Mouse (Mus musculus) bone marrow, adult 2 months (tissue): ENCODE data around the gene Creg2. TPM values are rescaled to one million over a fixed set of nuclear protein-coding genes. Genes with fewer than 3 reads are reported as not detected.

ENCODE experiments used
- H3K27ac ChIP-seq: fragments of 200-500 bp; 2 replicates; pipeline ENCODE4 v1.5.1; 2012; ENCODE audit warnings: low read depth, mild to moderate bottlenecking, control low read depth, inconsistent platforms, low read length; ENCODE audit not compliant: control insufficient read depth, poor library complexity, insufficient read depth
- H3K4me1 ChIP-seq: fragments of 200-500 bp; 2 replicates; pipeline ENCODE4 v1.6.1; 2011; ENCODE audit warnings: low read length; ENCODE audit not compliant: control insufficient read depth, insufficient read depth
- H3K4me3 ChIP-seq: fragments of 200-500 bp; replicated peaks from 2 replicates; pipeline ENCODE3; 2011; ENCODE audit warnings: mild to moderate bottlenecking, low read depth, low read length, control low read depth; ENCODE audit not compliant: control insufficient read depth
- CTCF ChIP-seq: fragments of 200-500 bp; IDR thresholded peaks from 2 replicates; pipeline ENCODE4 v1.5.1; 2011; ENCODE audit warnings: low read length, control low read depth; ENCODE audit not compliant: control insufficient read depth, insufficient read depth
- POLR2A ChIP-seq: fragments of 200-500 bp; IDR thresholded peaks from 2 replicates; pipeline ENCODE4 v1.6.1; 2011; ENCODE audit warnings: low read depth, mild to moderate bottlenecking, control low read depth, low read length, borderline replicate concordance; ENCODE audit not compliant: control insufficient read depth
- WGBS: fragments of 180-500 bp; shearing (Covaris S2); methylation state at CpG from one replicate; pipeline ENCODE4 v1.1.7; 2018; 5-methylcytosine and 5-hydroxymethylcytosine counted together
- polyA plus RNA-seq: library from polyadenylated mRNA; stranded (reverse); fragments of >200 nt; gene quantifications from 2 replicates; pipeline ENCODE4 v1.2.4, GENCODE M21; 2011; ENCODE audit warnings: low replicate concordance; ENCODE audit not compliant: missing spikeins, insufficient read depth, insufficient read length

Creg2 gene
- polyA plus RNA-seq, 1 experiment, result 0.25 TPM

GRCm38 (mm10) chr1:39648584-39648983, 2.7 kb downstream of the Creg2 start:
- H3K4me1 ChIP-seq, result no peaks in the 10 kb centered on the region; the same call in 1 of the 2 replicates
- 80% methylated on average over 7 of the region's 7 CpGs for WGBS
- H3K4me3 ChIP-seq, result no peak overlapping the region
- no peak overlapping the region for H3K27ac ChIP-seq
- TF ChIP-seq POLR2A, result no peak
- TF ChIP-seq CTCF, result no peak

- no peak overlapping the region for H3K4me3 ChIP-seq
- TF ChIP-seq CTCF (no peak), POLR2A (no peak)
- 87% methylated on average over 8 of the region's 8 CpGs for WGBS
- no peaks in the 10 kb centered on the region; the same call in 1 of the 2 replicates for H3K4me1 ChIP-seq
- H3K27ac ChIP-seq, result no peak overlapping the region
Observed at GRCm38 (mm10) chr1:39645905-39646759, 5.1 kb downstream of the Creg2 start.

GRCm38 (mm10) chr1:39644333-39644732, 6.9 kb downstream of the Creg2 start:
- Histone ChIP-seq H3K27ac (no peak overlapping the region), H3K4me3 (no peak overlapping the region), H3K4me1 (no peaks in the 10 kb centered on the region; the same call in 1 of the 2 replicates)
- WGBS, result 52% methylated on average over 1 of the region's 1 CpGs
- TF ChIP-seq POLR2A (no peak), CTCF (no peak)

- no peaks in the 10 kb centered on the region; the same call in none of the 2 replicates for H3K4me1 ChIP-seq
- no peak overlapping the region for H3K27ac ChIP-seq
- TF ChIP-seq POLR2A, result no peak
- TF ChIP-seq CTCF, result no peak
- H3K4me3 ChIP-seq, result no peak overlapping the region
- WGBS, result 87% methylated on average over 7 of the region's 7 CpGs
Observed at GRCm38 (mm10) chr1:39641667-39642066, 9.6 kb downstream of the Creg2 start.

- TF ChIP-seq POLR2A (no peak), CTCF (no peak)
- Histone ChIP-seq H3K27ac (no peak overlapping the region), H3K4me1 (no peaks in the 10 kb centered on the region; the same call in 1 of the 2 replicates), H3K4me3 (no peak overlapping the region)
- WGBS, result 32% methylated on average over 8 of the region's 8 CpGs
Observed at GRCm38 (mm10) chr1:39637139-39637538, 14.1 kb downstream of the Creg2 start.

GRCm38 (mm10) chr1:39636660-39637059, 14.6 kb downstream of the Creg2 start:
- WGBS, result 25% methylated on average over 5 of the region's 5 CpGs
- TF ChIP-seq CTCF (no peak), POLR2A (no peak)
- H3K27ac ChIP-seq, result no peak overlapping the region
- H3K4me3 ChIP-seq, result no peak overlapping the region
- no peaks in the 10 kb centered on the region; the same call in 1 of the 2 replicates for H3K4me1 ChIP-seq

- no peak overlapping the region for H3K4me3 ChIP-seq
- no peak for TF ChIP-seq POLR2A
- TF ChIP-seq CTCF, result no peak
- no peak overlapping the region for H3K27ac ChIP-seq
- H3K4me1 ChIP-seq, result no peaks in the 10 kb centered on the region; the same call in 1 of the 2 replicates
- 10% methylated on average over 5 of the region's 5 CpGs for WGBS
Observed at GRCm38 (mm10) chr1:39636196-39636595, 15.1 kb downstream of the Creg2 start.

- Histone ChIP-seq H3K4me1 (no peaks in the 10 kb centered on the region), H3K4me3 (no peak overlapping the region), H3K27ac (no peak overlapping the region)
- no peak for TF ChIP-seq CTCF
- TF ChIP-seq POLR2A, result no peak
- WGBS, result 80% methylated on average over 9 of the region's 9 CpGs
Observed at GRCm38 (mm10) chr1:39628606-39629005, 22.7 kb downstream of the Creg2 start.

- H3K4me3 ChIP-seq, result no peak overlapping the region
- no peak overlapping the region for H3K27ac ChIP-seq
- no peak for TF ChIP-seq POLR2A
- no peak for TF ChIP-seq CTCF
- no peaks in the 10 kb centered on the region for H3K4me1 ChIP-seq
- 67% methylated on average over 3 of the region's 3 CpGs for WGBS
Observed at GRCm38 (mm10) chr1:39625491-39625890, 25.8 kb downstream of the Creg2 start.
